Mouse (Mus musculus) kidney, embryonic 14.5 days (tissue): ENCODE results near the gene Asgr1. TPM values are rescaled to one million over a fixed set of nuclear protein-coding genes. Genes with fewer than 3 reads are reported as not detected.

ENCODE experiments used
- ATAC-seq: fragments of 200-750 bp; cut with Nextera tagmentation; 2 replicates; pipeline ENCODE4 v1.8.0; 2017; ENCODE audit warnings: moderate number of reproducible peaks, mild to moderate bottlenecking, moderate TSS enrichment, moderate library complexity; ENCODE audit not compliant: low FRiP score, low TSS enrichment
- H3K27ac ChIP-seq: fragments of 300-500 bp; sonication (generic); 2 replicates; pipeline ENCODE4 v1.5.1; 2014; ENCODE audit warnings: low read depth, mild to moderate bottlenecking, low read length, moderate library complexity, mixed read lengths
- H3K27me3 ChIP-seq: fragments of 300-500 bp; sonication (generic); 2 replicates; pipeline ENCODE4 v1.6.1; 2014; ENCODE audit warnings: mild to moderate bottlenecking, low read length; ENCODE audit not compliant: control insufficient read depth, insufficient read depth
- H3K36me3 ChIP-seq: fragments of 300-500 bp; sonication (generic); 2 replicates; pipeline ENCODE4 v1.6.1; 2014; ENCODE audit warnings: low read length, mixed read lengths; ENCODE audit not compliant: control insufficient read depth, insufficient read depth
- H3K4me1 ChIP-seq: fragments of 300-500 bp; sonication (generic); 2 replicates; pipeline ENCODE4 v1.6.1; 2014; ENCODE audit warnings: low read length, mixed read lengths; ENCODE audit not compliant: control insufficient read depth, insufficient read depth
- H3K4me2 ChIP-seq: fragments of 300-500 bp; sonication (generic); replicated peaks from 2 replicates; pipeline ENCODE4 v1.6.1; 2014; ENCODE audit warnings: low read depth, mild to moderate bottlenecking, low read length
- H3K4me3 ChIP-seq: fragments of 300-500 bp; sonication (generic); 2 replicates; pipeline ENCODE4 v1.5.1; 2014; ENCODE audit warnings: mild to moderate bottlenecking, low read length
- H3K9ac ChIP-seq: fragments of 300-500 bp; sonication (generic); 2 replicates; pipeline ENCODE4 v1.6.1; 2014; ENCODE audit warnings: low read depth, mild to moderate bottlenecking, low read length, moderate library complexity
- H3K9me3 ChIP-seq: fragments of 300-500 bp; sonication (generic); 2 replicates; pipeline ENCODE4 v1.6.1; 2016; ENCODE audit warnings: low read length; ENCODE audit not compliant: control insufficient read depth
- WGBS: fragments of 180-500 bp; shearing (Covaris S2); extraction: QIAGEN DNeasy Blood & Tissue Kit; methylation state at CpG from one replicate; pipeline ENCODE4 v1.1.7; 2014; 5-methylcytosine and 5-hydroxymethylcytosine counted together
- polyA plus RNA-seq: library from polyadenylated mRNA; unstranded; fragments of >200 nt; fragmentation: Nextera tagmentation; extraction: Ambion mirVana; gene quantifications from 2 replicates; pipeline ENCODE4 v1.2.1, GENCODE M21; 2014

The Asgr1 gene
- polyA plus RNA-seq, 1 experiment from 2014 or later: 2.0 TPM

DNA sequence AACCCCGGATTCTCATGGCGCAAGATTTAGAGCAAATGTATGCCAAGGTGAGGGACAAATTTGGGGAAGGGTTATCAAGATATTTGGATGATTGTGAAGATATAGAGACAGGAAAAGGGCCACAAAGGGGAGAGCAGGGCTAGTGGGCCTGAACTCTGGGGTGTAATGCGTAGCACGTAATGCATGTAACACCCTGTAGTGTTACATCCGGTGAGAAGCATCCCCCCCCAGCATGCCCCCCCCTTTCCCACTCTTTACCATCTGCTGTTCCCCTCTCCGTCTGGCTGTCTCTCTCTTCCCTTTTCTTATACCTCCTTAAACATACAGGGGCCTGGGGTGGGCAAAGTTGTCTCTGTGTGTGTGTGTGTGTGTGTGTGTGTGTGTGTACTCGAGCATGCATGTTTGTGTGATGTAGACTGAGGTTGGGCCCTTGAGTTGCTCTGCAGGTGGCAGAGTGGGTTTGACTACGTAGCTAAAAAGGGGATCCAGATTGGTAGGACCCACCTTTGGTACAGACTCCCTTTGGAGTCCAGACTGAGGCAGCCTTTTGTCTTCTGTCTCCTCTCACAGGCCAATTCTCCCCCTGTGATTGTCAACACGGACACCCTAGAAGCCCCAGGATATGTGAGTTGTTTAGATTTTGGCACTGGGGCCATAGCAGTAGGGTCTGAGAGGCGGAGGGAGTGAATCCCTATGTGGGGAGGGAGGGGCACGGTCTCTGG, 23.9 kb upstream of the Asgr1 start:
- 37% methylated on average over 11 of the region's 11 CpGs for WGBS

DNA sequence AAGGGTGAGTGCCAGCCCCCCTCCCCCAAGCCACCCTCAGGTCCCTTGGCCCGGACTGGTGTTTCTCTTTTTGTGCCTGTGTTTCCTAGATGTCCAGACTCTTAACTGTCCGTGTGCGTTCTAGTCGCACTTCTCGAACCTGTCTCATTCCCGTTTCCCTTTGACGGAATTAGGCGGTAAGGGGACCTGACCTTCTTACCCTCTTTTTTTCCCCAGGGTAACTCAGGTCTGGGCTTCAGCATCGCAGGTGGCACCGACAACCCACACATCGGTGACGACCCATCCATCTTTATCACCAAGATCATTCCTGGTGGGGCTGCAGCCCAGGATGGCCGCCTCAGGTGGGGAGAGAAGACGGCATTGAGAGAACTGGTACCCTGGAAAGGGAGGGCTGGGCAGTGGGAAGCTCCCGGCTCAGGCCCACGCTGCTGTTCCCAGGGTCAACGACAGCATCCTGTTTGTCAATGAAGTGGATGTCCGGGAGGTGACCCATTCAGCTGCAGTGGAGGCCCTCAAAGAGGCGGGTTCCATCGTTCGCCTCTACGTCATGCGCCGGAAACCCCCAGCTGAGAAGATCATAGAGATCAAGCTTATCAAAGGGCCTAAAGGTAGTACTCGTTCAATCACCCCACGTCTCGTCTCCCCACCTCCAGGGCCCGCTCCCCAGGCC, 23.1 kb upstream of the Asgr1 start:
- H3K27me3 ChIP-seq: no peaks in the 10 kb centered on the region
- H3K4me3 ChIP-seq: no peak overlapping the region
- H3K27ac ChIP-seq: no peak overlapping the region
- H3K9ac ChIP-seq: no peak overlapping the region
- no peak for ATAC-seq
- 95% methylated on average over 28 of the region's 28 CpGs for WGBS
- peaks cover 30% of the 10 kb centered on the region for H3K36me3 ChIP-seq
- no peak overlapping the region for H3K4me2 ChIP-seq
- H3K9me3 ChIP-seq: no peaks in the 10 kb centered on the region
- H3K4me1 ChIP-seq: peaks cover 44% of the 10 kb centered on the region

More for the DNA sequence above, 23.9 kb upstream of the Asgr1 start:
- Histone ChIP-seq H3K9ac (no peak overlapping the region), H3K4me2 (peak overlapping the region; percentile 43; the same call in 1 of the 2 replicates), H3K27ac (0 out of 2 replicates have a peak overlapping the region, but pooled peaks have one; percentile 77), H3K27me3 (no peaks in the 10 kb centered on the region), H3K4me3 (no peak overlapping the region), H3K4me1 (peaks cover 48% of the 10 kb centered on the region), H3K9me3 (no peaks in the 10 kb centered on the region), H3K36me3 (peaks cover 30% of the 10 kb centered on the region)
- no peak for ATAC-seq

DNA sequence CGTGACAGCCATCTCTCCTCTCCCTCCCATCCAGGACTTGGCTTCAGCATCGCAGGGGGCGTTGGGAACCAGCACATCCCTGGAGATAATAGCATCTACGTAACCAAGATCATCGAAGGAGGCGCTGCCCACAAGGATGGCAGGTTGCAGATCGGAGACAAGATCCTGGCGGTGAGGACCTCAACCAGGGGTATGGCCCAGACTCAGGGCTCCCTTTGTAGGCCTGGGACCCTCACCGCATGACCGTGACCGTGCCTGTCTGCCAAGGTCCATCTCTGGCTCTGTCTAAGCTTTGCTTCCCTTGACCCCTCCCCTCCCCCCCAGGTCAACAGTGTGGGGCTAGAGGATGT, 22.6 kb upstream of the Asgr1 start:
- no peaks in the 10 kb centered on the region for H3K27me3 ChIP-seq
- no peak overlapping the region for H3K27ac ChIP-seq
- no peaks in the 10 kb centered on the region for H3K9me3 ChIP-seq
- peaks cover 39% of the 10 kb centered on the region for H3K4me1 ChIP-seq
- H3K36me3 ChIP-seq: peaks cover 30% of the 10 kb centered on the region
- no peak overlapping the region for H3K4me2 ChIP-seq
- no peak for ATAC-seq
- H3K4me3 ChIP-seq: no peak overlapping the region
- H3K9ac ChIP-seq: no peak overlapping the region
- WGBS: 96% methylated on average over 11 of the region's 11 CpGs

DNA sequence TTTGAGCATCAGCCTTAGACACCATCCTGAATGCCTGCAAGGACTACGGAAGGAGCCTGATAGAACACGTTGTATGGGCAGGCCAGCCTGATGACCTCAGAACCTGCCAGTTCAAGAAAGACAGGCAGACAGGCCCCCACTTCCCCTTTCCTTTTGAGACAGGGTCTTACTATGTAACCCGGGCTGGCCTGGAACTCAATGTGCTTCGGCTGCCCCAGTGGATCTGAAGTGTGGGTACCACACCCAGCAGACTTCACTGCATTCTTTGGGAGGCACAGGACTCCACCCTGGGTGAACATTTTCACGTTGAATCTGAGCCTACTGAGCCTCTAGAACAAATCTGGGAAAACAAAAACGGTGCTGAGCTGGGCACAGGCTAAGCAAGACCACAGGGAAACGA, 15.7 kb upstream of the Asgr1 start:
- Histone ChIP-seq H3K9me3 (no peaks in the 10 kb centered on the region), H3K4me1 (no peaks in the 10 kb centered on the region), H3K27ac (no peak overlapping the region), H3K4me2 (no peak overlapping the region), H3K27me3 (no peaks in the 10 kb centered on the region), H3K36me3 (peaks cover 26% of the 10 kb centered on the region), H3K4me3 (no peak overlapping the region), H3K9ac (no peak overlapping the region)
- ATAC-seq: no peak
- WGBS: 80% methylated on average over 7 of the region's 7 CpGs

DNA sequence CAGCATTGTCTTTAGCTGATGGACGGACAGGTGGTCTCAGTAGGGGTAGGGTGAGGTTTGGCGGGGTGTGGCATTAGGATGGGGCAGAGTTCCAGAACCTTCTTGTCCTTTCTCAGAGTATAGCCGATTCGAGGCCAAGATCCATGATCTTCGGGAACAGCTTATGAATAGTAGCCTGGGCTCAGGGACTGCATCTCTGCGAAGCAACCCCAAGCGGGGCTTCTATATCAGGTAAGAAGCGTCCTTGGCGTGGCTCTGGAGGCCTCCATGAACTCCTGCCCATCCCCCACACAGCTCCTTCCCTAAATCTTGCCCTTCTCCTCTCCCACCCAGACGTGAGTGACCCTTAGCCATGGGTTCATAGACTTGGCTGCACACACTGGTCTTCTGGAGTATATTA, 14.3 kb upstream of the Asgr1 start:
- H3K4me3 ChIP-seq: no peak overlapping the region
- H3K9ac ChIP-seq: no peak overlapping the region
- no peak for ATAC-seq
- H3K27ac ChIP-seq: no peak overlapping the region
- H3K27me3 ChIP-seq: no peaks in the 10 kb centered on the region
- no peaks in the 10 kb centered on the region for H3K9me3 ChIP-seq
- peaks cover 39% of the 10 kb centered on the region for H3K36me3 ChIP-seq
- H3K4me1 ChIP-seq: no peaks in the 10 kb centered on the region
- H3K4me2 ChIP-seq: no peak overlapping the region
- WGBS: 88% methylated on average over 10 of the region's 10 CpGs

DNA sequence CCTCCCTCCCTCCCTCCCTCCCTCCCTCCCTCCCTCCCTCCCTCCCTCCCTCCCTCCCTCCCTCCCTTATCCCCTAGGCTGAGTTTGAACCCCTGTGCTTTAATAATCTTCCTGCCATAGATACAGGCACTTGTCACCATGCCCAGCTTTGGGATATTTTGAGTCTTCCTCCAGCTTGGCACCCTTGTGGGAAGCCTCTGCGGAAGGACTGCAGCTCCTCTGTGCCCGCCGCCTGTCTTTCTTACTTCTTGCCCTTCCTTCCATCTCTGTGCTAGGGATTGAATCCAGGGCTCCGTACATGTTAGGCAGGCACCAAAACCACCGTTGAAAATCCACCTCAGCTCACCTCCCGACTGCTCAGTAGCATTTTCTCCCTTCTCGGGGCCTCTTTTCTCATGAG, 13.7 kb upstream of the Asgr1 start:
- no peak overlapping the region for H3K27ac ChIP-seq
- WGBS: 89% methylated on average over 7 of the region's 7 CpGs
- H3K9me3 ChIP-seq: no peaks in the 10 kb centered on the region
- ATAC-seq: no peak
- peaks cover 41% of the 10 kb centered on the region for H3K36me3 ChIP-seq
- no peak overlapping the region for H3K4me3 ChIP-seq
- no peak overlapping the region for H3K4me2 ChIP-seq
- H3K4me1 ChIP-seq: no peaks in the 10 kb centered on the region
- no peaks in the 10 kb centered on the region for H3K27me3 ChIP-seq
- no peak overlapping the region for H3K9ac ChIP-seq

DNA sequence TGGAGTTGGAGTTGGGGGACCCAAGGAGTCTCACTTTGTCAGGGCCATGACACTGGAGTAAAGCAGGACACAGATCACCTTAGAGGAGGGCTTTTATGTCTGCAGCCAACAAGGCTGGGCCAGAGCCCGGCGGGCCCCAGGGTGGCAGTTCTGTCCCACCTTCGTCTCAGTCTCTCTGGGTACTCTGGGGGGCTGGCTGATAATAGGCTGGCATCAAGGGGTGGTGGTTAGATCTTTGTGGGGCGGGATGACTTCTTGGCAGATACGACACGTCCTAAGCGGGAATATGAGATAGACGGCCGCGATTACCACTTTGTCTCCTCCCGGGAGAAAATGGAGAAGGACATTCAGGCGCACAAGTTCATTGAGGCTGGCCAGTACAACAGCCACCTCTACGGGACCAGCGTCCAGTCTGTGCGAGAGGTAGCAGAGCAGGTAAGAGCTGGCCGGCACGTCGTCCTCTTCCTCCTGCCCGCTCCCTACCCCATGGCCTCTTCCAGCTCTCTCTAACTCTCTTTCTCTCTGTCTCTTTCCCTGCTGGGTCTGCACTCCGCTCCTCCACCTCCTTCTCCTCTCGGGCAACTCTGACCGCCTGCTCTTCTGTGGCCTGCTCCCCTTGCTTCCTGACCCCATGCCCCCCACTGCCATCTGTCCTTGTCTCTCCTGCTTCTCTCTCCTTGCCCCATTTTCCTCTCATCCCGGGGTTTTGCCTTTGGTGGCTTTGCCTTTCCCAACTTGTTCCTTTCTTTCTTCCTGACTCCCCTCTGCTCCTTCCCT, 11.4 kb upstream of the Asgr1 start:
- 89% methylated on average over 23 of the region's 23 CpGs for WGBS
- H3K4me2 ChIP-seq: no peak overlapping the region
- peaks cover 44% of the 10 kb centered on the region for H3K36me3 ChIP-seq
- no peak overlapping the region for H3K27ac ChIP-seq
- H3K4me3 ChIP-seq: no peak overlapping the region
- H3K27me3 ChIP-seq: no peaks in the 10 kb centered on the region
- no peak overlapping the region for H3K9ac ChIP-seq
- no peaks in the 10 kb centered on the region for H3K4me1 ChIP-seq
- no peak for ATAC-seq
- H3K9me3 ChIP-seq: no peaks in the 10 kb centered on the region

DNA sequence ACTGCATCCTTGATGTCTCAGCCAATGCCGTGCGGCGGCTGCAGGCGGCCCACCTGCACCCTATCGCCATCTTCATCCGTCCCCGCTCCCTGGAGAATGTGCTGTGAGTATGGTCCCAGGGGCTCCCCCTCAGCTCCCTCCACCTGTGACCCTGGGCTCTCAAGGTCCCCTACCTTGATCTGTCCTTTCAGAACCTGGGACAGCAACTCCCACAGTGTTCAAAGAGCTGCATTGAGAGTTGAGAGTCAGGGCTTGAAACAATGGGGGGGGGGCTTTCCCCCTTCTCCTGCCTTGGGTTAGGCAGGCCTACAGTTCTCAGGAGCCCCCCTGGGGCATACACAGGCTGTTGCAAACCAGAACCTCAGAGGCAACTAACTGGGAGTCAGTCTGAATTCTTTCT, 10.2 kb upstream of the Asgr1 start:
- Histone ChIP-seq H3K27ac (no peak overlapping the region), H3K4me1 (no peaks in the 10 kb centered on the region), H3K27me3 (no peaks in the 10 kb centered on the region), H3K36me3 (peaks cover 36% of the 10 kb centered on the region), H3K4me3 (no peak overlapping the region), H3K9me3 (no peaks in the 10 kb centered on the region), H3K4me2 (no peak overlapping the region), H3K9ac (no peak overlapping the region)
- 88% methylated on average over 7 of the region's 7 CpGs for WGBS
- ATAC-seq: no peak

DNA sequence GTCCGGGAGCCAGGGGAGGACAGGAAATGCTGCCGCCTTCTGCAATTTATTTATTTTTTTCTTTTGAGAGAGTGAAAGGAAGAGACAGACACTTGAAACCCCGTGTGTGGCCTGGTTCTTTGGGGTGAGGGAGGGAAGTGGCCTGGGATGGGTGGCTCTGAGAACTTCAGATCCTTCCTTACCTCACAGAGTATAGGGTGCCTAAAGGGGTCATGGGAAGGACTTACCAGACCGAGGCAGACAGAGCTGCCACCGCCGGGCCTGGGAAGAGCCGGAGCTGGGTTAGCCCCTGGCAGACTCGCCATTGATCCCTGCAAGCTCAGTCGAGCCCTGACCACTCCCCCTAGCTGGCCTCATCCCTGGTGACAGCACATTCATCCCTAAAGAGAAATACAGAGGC, 8.4 kb upstream of the Asgr1 start:
- H3K27ac ChIP-seq: no peak overlapping the region
- peak; percentile 74 for ATAC-seq
- no peak overlapping the region for H3K9ac ChIP-seq
- no peak overlapping the region for H3K4me2 ChIP-seq
- peaks cover 36% of the 10 kb centered on the region for H3K36me3 ChIP-seq
- H3K27me3 ChIP-seq: no peaks in the 10 kb centered on the region
- 14% methylated on average over 9 of the region's 9 CpGs for WGBS
- no peaks in the 10 kb centered on the region for H3K4me1 ChIP-seq
- no peaks in the 10 kb centered on the region for H3K9me3 ChIP-seq
- no peak overlapping the region for H3K4me3 ChIP-seq
